Mouse (Mus musculus) midbrain, embryonic 16.5 days (tissue): ENCODE measurements around the gene Ctsg. TPM values are rescaled to one million over a fixed set of nuclear protein-coding genes. Genes with fewer than 3 reads are reported as not detected.

Source experiments
- ATAC-seq: fragments of 200-750 bp; cut with Nextera tagmentation; 2 replicates; pipeline ENCODE4 v1.8.0; 2017; ENCODE audit warnings: moderate TSS enrichment
- H3K27ac ChIP-seq: fragments of 300-500 bp; sonication (generic); 2 replicates; pipeline ENCODE4 v1.5.1; 2014; ENCODE audit warnings: mild to moderate bottlenecking, low read length, mixed read lengths
- H3K27me3 ChIP-seq: fragments of 300-500 bp; sonication (generic); 2 replicates; pipeline ENCODE4 v1.6.1; 2014; ENCODE audit warnings: low read depth, low read length, mixed read lengths; ENCODE audit not compliant: control insufficient read depth, insufficient read depth
- H3K36me3 ChIP-seq: fragments of 300-500 bp; sonication (generic); 2 replicates; pipeline ENCODE4 v1.6.1; 2014; ENCODE audit warnings: mild to moderate bottlenecking, low read length, moderate library complexity, mixed read lengths; ENCODE audit not compliant: control insufficient read depth, insufficient read depth
- H3K4me1 ChIP-seq: fragments of 300-500 bp; sonication (generic); 2 replicates; pipeline ENCODE4 v1.6.1; 2014; ENCODE audit warnings: mild to moderate bottlenecking, low read length, mixed read lengths; ENCODE audit not compliant: control insufficient read depth, insufficient read depth
- H3K4me2 ChIP-seq: fragments of 300-500 bp; sonication (generic); 2 replicates; pipeline ENCODE4 v1.6.1; 2014; ENCODE audit warnings: mild to moderate bottlenecking, low read length, mixed read lengths
- H3K4me3 ChIP-seq: fragments of 300-500 bp; sonication (generic); 2 replicates; pipeline ENCODE4 v1.5.1; 2014; ENCODE audit warnings: low read depth, mild to moderate bottlenecking, low read length, moderate library complexity, mixed read lengths
- H3K9ac ChIP-seq: fragments of 300-500 bp; sonication (generic); 2 replicates; pipeline ENCODE4 v1.6.1; 2014; ENCODE audit warnings: low read depth, low read length, mixed read lengths
- H3K9me3 ChIP-seq: fragments of 300-500 bp; sonication (generic); replicated peaks from 2 replicates; pipeline ENCODE4 v1.6.1; 2014; ENCODE audit warnings: mild to moderate bottlenecking, low read length, mixed read lengths; ENCODE audit not compliant: control insufficient read depth, poor library complexity, severe bottlenecking
- WGBS: fragments of 180-500 bp; shearing (Covaris S2); extraction: QIAGEN DNeasy Blood & Tissue Kit; methylation state at CpG from one replicate; pipeline ENCODE4 v1.1.7; 2014; 5-methylcytosine and 5-hydroxymethylcytosine counted together
- microRNA-seq: library from miRNA; unstranded; fragments of <30 nt; microRNA quantifications from one replicate; pipeline ENCODE4, GENCODE M21; 2017
- polyA plus RNA-seq: library from polyadenylated mRNA; unstranded; fragments of >200 nt; fragmentation: Nextera tagmentation; extraction: Ambion mirVana; gene quantifications from 2 replicates; pipeline ENCODE4 v1.2.1, GENCODE M21; 2015

The Ctsg gene
- polyA plus RNA-seq, 1 experiment from 2014 or later, result not detected

DNA sequence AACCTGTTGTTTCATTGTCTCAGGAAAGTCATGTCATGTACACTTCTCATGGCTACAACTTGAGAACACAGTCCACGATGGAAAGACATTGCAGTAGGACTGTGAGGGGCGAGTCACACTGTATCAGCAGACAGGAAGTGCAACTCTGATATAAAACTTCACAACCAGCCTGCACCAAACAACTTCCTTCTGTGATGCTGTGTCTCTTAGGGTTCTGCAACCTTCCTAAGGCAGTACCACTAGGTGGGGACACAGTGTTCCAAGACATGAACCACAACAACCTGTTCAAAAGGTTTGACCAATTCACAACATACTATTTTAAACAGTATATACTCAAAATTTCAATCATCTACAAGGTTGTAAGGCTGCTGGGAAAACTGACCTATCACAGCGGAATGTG is 47.0 kb downstream of the Ctsg start:
- Histone ChIP-seq H3K36me3 (no peaks in the 10 kb centered on the region), H3K4me1 (no peaks in the 10 kb centered on the region), H3K4me2 (no peak overlapping the region), H3K9ac (no peak overlapping the region), H3K4me3 (no peak overlapping the region), H3K27ac (no peak overlapping the region), H3K27me3 (no peaks in the 10 kb centered on the region), H3K9me3 (no peaks in the 10 kb centered on the region)
- no peak for ATAC-seq
- 84% methylated on average over 3 of the region's 3 CpGs for WGBS

Small RNA genes lying within 50 kb of the gene (microRNA-seq; reads per million reads assigned to microRNA genes)
- gene Mir6949, result not detected

Other genes starting within 250 kb of the Ctsg start
- gene Nynrin, start 248.6 kb downstream of the Ctsg start, polyA plus RNA-seq, result 11.0 and 11.9 TPM in 2 replicates
- 0.15 and 0.20 TPM in 2 replicates for gene Cbln3, start 218.2 kb downstream of the Ctsg start, polyA plus RNA-seq
- gene Khnyn, start 217.6 kb downstream of the Ctsg start, polyA plus RNA-seq, result 10.4 and 10.5 TPM in 2 replicates
- gene Sdr39u1, start 202.3 kb downstream of the Ctsg start, polyA plus RNA-seq, result 160 and 180 TPM in 2 replicates
- 0.29 TPM in 1 of 2 replicates, not detected in the other for gene Cma1, start 157.9 kb downstream of the Ctsg start, polyA plus RNA-seq
- gene Cma2, start 151.6 kb downstream of the Ctsg start, polyA plus RNA-seq, result not detected in 2 replicates
- not detected in 2 replicates for gene Mcpt1, start 84.6 kb downstream of the Ctsg start, polyA plus RNA-seq
- gene Mcpt9, start 72.1 kb downstream of the Ctsg start, polyA plus RNA-seq, result not detected in 2 replicates
- not detected in 2 replicates for gene Mcpt2, start 60.5 kb downstream of the Ctsg start, polyA plus RNA-seq
- gene Mcpt4, start 40.3 kb downstream of the Ctsg start, polyA plus RNA-seq, result not detected in 2 replicates
- gene Mcpt8, start 17.3 kb downstream of the Ctsg start, polyA plus RNA-seq, result not detected in 2 replicates
- not detected in 2 replicates for gene Gzme, start 18.1 kb upstream of the Ctsg start, polyA plus RNA-seq
- gene Gzmd, start 30.0 kb upstream of the Ctsg start, polyA plus RNA-seq, result not detected in 2 replicates
- gene Gzmg, start 57.0 kb upstream of the Ctsg start, polyA plus RNA-seq, result not detected in 2 replicates
- gene Gzmn, start 72.0 kb upstream of the Ctsg start, polyA plus RNA-seq, result not detected in 2 replicates
- gene Gzmf, start 108.8 kb upstream of the Ctsg start, polyA plus RNA-seq, result not detected in 2 replicates
- not detected in 2 replicates for gene Gzmc, start 132.1 kb upstream of the Ctsg start, polyA plus RNA-seq
- gene Gzmb, start 159.7 kb upstream of the Ctsg start, polyA plus RNA-seq, result not detected in 2 replicates